Comparison of ENCODE assay signal across 9 mouse cellular contexts in the genomic region with DNA sequence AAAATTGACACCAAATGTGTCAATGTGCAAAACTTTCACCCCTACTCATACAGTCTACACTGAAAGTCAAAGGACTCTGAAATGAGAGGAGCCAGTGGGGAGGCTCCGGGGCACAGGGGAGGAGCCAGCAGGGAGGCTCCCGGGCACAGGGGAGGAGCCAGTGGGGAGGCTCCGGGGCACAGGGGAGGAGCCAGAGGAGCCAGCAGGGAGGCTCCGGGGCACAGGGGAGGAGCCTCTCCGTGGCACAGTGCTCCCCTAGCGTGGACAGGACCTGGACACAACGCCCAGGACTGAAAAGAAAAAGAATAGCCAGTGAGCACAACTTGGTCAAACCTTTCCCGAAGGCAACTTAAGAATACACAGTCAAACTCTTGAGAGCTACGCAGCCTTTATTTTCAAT. TPM values are rescaled to one million over a fixed set of nuclear protein-coding genes. Genes with fewer than 3 reads are reported as not detected.
DNase-seq lines count a peak whose midpoint lies in the region; ATAC-seq lines count a peak whose summit lies in the region.
"Had no signal": no experiment of that assay in that cellular context is flagged by ENCODE, and none has a peak within 500 bp of the region (broad histone marks: within the 10 kb centered on the region; RNA-seq: fewer than 3 reads in every experiment).

No protein-coding gene starts in this region.

- no peak overlapping the region for H3K4me2 ChIP-seq in midbrain, embryonic 11.5 days
- no peak overlapping the region for H3K4me2 ChIP-seq in midbrain, embryonic 16.5 days (ENCODE audit: low read length)
- H3K4me2 ChIP-seq in kidney, embryonic 15.5 days: peak overlapping the region; percentile 31; the same call in 1 of the 2 replicates
- H3K4me2 ChIP-seq: limb, embryonic 15.5 days had no signal

- ATAC-seq in midbrain, embryonic 11.5 days (ENCODE audit: low FRiP score): peak; percentile 75
- no peak for ATAC-seq in midbrain, embryonic 16.5 days
- ATAC-seq in kidney, embryonic 15.5 days (replicated peaks; ENCODE audit: low FRiP score): peak; percentile 92

- H3K9ac ChIP-seq in midbrain, embryonic 11.5 days (ENCODE audit: low read length): no peak overlapping the region
- no peak overlapping the region for H3K9ac ChIP-seq in midbrain, embryonic 16.5 days (ENCODE audit: low read depth, low read length)
- H3K9ac ChIP-seq in kidney, embryonic 15.5 days: no peak overlapping the region
- H3K9ac ChIP-seq: limb, embryonic 15.5 days had no signal

- H3K27ac ChIP-seq in midbrain, embryonic 11.5 days (ENCODE audit: low read depth, low read length): no peak overlapping the region
- H3K27ac ChIP-seq in midbrain, embryonic 16.5 days (ENCODE audit: low read length): no peak overlapping the region
- no peak overlapping the region for H3K27ac ChIP-seq in kidney, embryonic 15.5 days
- H3K27ac ChIP-seq: limb, embryonic 15.5 days had no signal

- H3K27me3 ChIP-seq in midbrain, embryonic 11.5 days (ENCODE audit: control insufficient read depth, insufficient read depth, low read length): no peaks in the 10 kb centered on the region
- no peaks in the 10 kb centered on the region for H3K27me3 ChIP-seq in midbrain, embryonic 16.5 days (ENCODE audit: control insufficient read depth, insufficient read depth, low read depth, low read length)
- no peaks in the 10 kb centered on the region for H3K27me3 ChIP-seq in kidney, embryonic 15.5 days
- H3K27me3 ChIP-seq: limb, embryonic 15.5 days had no signal

- H3K4me3 ChIP-seq in midbrain, embryonic 11.5 days (ENCODE audit: low read depth, low read length): no peak overlapping the region
- no peak overlapping the region for H3K4me3 ChIP-seq in midbrain, embryonic 16.5 days (ENCODE audit: low read depth, low read length)
- H3K4me3 ChIP-seq in kidney, embryonic 15.5 days (replicated peaks): no peak overlapping the region
- H3K4me3 ChIP-seq: limb, embryonic 15.5 days had no signal

- H3K9me3 ChIP-seq in midbrain, embryonic 11.5 days (ENCODE audit: control insufficient read depth, low read length): no peaks in the 10 kb centered on the region
- no peaks in the 10 kb centered on the region for H3K9me3 ChIP-seq in midbrain, embryonic 16.5 days (replicated peaks; ENCODE audit: control insufficient read depth, low read length, poor library complexity, severe bottlenecking)
- no peaks in the 10 kb centered on the region for H3K9me3 ChIP-seq in kidney, embryonic 15.5 days (replicated peaks)
- H3K9me3 ChIP-seq: limb, embryonic 15.5 days had no signal

- DNase-seq in midbrain, embryonic 11.5 days (ENCODE audit: low spot score, missing footprints): no peak
- DNase-seq in c-Kit-positive CD71-positive TER-119-positive erythroid progenitor cells, embryonic 14.5 days (ENCODE audit: low spot score): peak; percentile 81
- peak; percentile 65 for DNase-seq in lung, postnatal 36 days
- no peak for DNase-seq in B cell, adult 2 months
- no peak for DNase-seq in left cerebral cortex, adult 8-10 months (ENCODE audit: low spot score in 2 of 2)
- no peak for DNase-seq in urinary bladder, adult 2 months (ENCODE audit: low spot score)

- no peaks in the 10 kb centered on the region for H3K36me3 ChIP-seq in midbrain, embryonic 11.5 days (ENCODE audit: control insufficient read depth, insufficient read depth, low read length)
- no peaks in the 10 kb centered on the region for H3K36me3 ChIP-seq in midbrain, embryonic 16.5 days (ENCODE audit: control insufficient read depth, insufficient read depth, low read length)
- H3K36me3 ChIP-seq in kidney, embryonic 15.5 days: no peaks in the 10 kb centered on the region
- H3K36me3 ChIP-seq: limb, embryonic 15.5 days had no signal

- WGBS in midbrain, embryonic 11.5 days: 23% methylated on average over 9 of the region's 9 CpGs
- WGBS in midbrain, embryonic 16.5 days: 30% methylated on average over 9 of the region's 9 CpGs
- 29% methylated on average over 9 of the region's 9 CpGs for WGBS in kidney, embryonic 15.5 days

- no peaks in the 10 kb centered on the region for H3K4me1 ChIP-seq in midbrain, embryonic 11.5 days (ENCODE audit: control insufficient read depth, insufficient read depth, low read length)
- H3K4me1 ChIP-seq in midbrain, embryonic 16.5 days (ENCODE audit: control insufficient read depth, insufficient read depth, low read length): no peaks in the 10 kb centered on the region
- H3K4me1 ChIP-seq in kidney, embryonic 15.5 days: peaks cover 3% of the 10 kb centered on the region; the same call in 1 of the 2 replicates

RNA-seq across cellular contexts. Expression of a gene that starts 20.2 kb away (rescaled TPM):
- polyA plus RNA-seq in midbrain, embryonic 11.5 days (2014; fragmentation: Nextera tagmentation; extraction: Ambion mirVana): 9.0 and 10.8 TPM in 2 replicates
- polyA plus RNA-seq in midbrain, embryonic 16.5 days (2015; fragmentation: Nextera tagmentation; extraction: Ambion mirVana): 1.4 and 1.5 TPM in 2 replicates
- 17.5 and 18.0 TPM in 2 replicates for polyA plus RNA-seq in kidney, embryonic 15.5 days (2015; fragmentation: Nextera tagmentation; extraction: Ambion mirVana)
- 1 to 10 TPM in 3 of 4 experiments, under 1 TPM in 1; 0.66 to 2.3 (median 1.4) TPM for total RNA-seq in left cerebral cortex, adult 8-10 months (2022)
- polyA plus RNA-seq in urinary bladder, adult 2 months (2012; rRNA removed): 4.2 TPM in 2 replicates

RNA-seq across cellular contexts. Expression of a gene that starts 38.5 kb away (rescaled TPM):
- polyA plus RNA-seq in midbrain, embryonic 11.5 days (2014; fragmentation: Nextera tagmentation; extraction: Ambion mirVana): 0.83 and 1.4 TPM in 2 replicates
- 2.1 and 2.5 TPM in 2 replicates for polyA plus RNA-seq in midbrain, embryonic 16.5 days (2015; fragmentation: Nextera tagmentation; extraction: Ambion mirVana)
- 0.51 and 1.1 TPM in 2 replicates for polyA plus RNA-seq in kidney, embryonic 15.5 days (2015; fragmentation: Nextera tagmentation; extraction: Ambion mirVana)
- not detected for total RNA-seq in left cerebral cortex, adult 8-10 months (2022)
- not detected in 2 replicates for polyA plus RNA-seq in urinary bladder, adult 2 months (2012; rRNA removed)

Comparison
In these comparisons a context has a peak if more than half of its experiments do, and no peak if none do; other contexts are left out.
1. DNase-seq: peak in c-Kit-positive CD71-positive TER-119-positive erythroid progenitor cells, embryonic 14.5 days (single experiment) and lung, postnatal 36 days (single experiment); none in midbrain, embryonic 11.5 days (single experiment), B cell, adult 2 months (0 of 2), left cerebral cortex, adult 8-10 months (0 of 2) and urinary bladder, adult 2 months (single experiment).